Mouse (Mus musculus) thymus, adult 2 months (tissue): Measurements from ENCODE around the gene 4930444G20Rik. TPM values are rescaled to one million over a fixed set of nuclear protein-coding genes. Genes with fewer than 3 reads are reported as not detected.
"Not testable (repeated sequence)": the region's sequence is repeated elsewhere in the genome, so short reads cannot be mapped to it uniquely, and the experiment has no call there.

ENCODE experiments used
- DNase-seq: peaks from one replicate; pipeline ENCODE4 v3.0.0; 2021
- H3K27ac ChIP-seq: fragments of 200-500 bp; 2 replicates; pipeline ENCODE4 v1.5.1; 2012; ENCODE audit warnings: low read length, control low read depth; ENCODE audit not compliant: control insufficient read depth, insufficient read depth
- H3K27me3 ChIP-seq: fragments of 200-500 bp; 2 replicates; pipeline ENCODE4 v1.6.1; 2012; ENCODE audit warnings: mild to moderate bottlenecking, low read length, moderate library complexity, mixed read lengths; ENCODE audit not compliant: control insufficient read depth, insufficient read depth
- H3K36me3 ChIP-seq: fragments of 200-500 bp; 2 replicates; pipeline ENCODE4 v1.6.1; 2012; ENCODE audit warnings: mild to moderate bottlenecking, low read length, moderate library complexity; ENCODE audit not compliant: control insufficient read depth, insufficient read depth
- H3K4me1 ChIP-seq: fragments of 200-500 bp; replicated peaks from 2 replicates; pipeline ENCODE4 v1.6.1; 2012; ENCODE audit warnings: low read length; ENCODE audit not compliant: control insufficient read depth, insufficient read depth
- H3K4me3 ChIP-seq: fragments of 200-500 bp; 2 replicates; pipeline ENCODE4 v1.5.1; 2012; ENCODE audit warnings: mild to moderate bottlenecking, low read length, control low read depth, moderate library complexity; ENCODE audit not compliant: control insufficient read depth, insufficient read depth
- CTCF ChIP-seq: fragments of 200-500 bp; IDR thresholded peaks from 2 replicates; pipeline ENCODE4 v1.5.1; 2012; ENCODE audit warnings: mild to moderate bottlenecking, control low read depth, low read length, moderate library complexity, borderline replicate concordance; ENCODE audit not compliant: control insufficient read depth, poor library complexity, insufficient read depth; ENCODE audit errors: extremely low read depth
- POLR2A ChIP-seq: fragments of 200-500 bp; IDR thresholded peaks from 2 replicates; pipeline ENCODE4 v1.6.1; 2012; ENCODE audit warnings: mild to moderate bottlenecking, low read length, control low read depth, moderate library complexity; ENCODE audit not compliant: control insufficient read depth, poor library complexity, insufficient read depth; ENCODE audit errors: extremely low read depth
- WGBS: fragments of 180-500 bp; shearing (Covaris S2); methylation state at CpG from one replicate; pipeline ENCODE4 v1.1.7; 2018; 5-methylcytosine and 5-hydroxymethylcytosine counted together
- polyA plus RNA-seq: library from polyadenylated mRNA; depleted of rRNA; stranded (reverse); fragments of >200 nt; gene quantifications from 2 replicates; pipeline ENCODE4 v1.2.3, GENCODE M21; 2012; rRNA removed

The 4930444G20Rik gene
- polyA plus RNA-seq, result not detected in 2 replicates

GRCm38 (mm10) chr10:22067979-22068378, at the start of gene 4930444G20Rik:
TSS of gene 4930444G20Rik (minus strand) at chr10:22068079.
- not testable (repeated sequence) for DNase-seq, H3K27ac ChIP-seq, H3K36me3 ChIP-seq, H3K4me1 ChIP-seq, H3K4me3 ChIP-seq, H3K27me3 ChIP-seq
- 94% methylated on average over 7 of the region's 7 CpGs for WGBS

GRCm38 (mm10) chr10:22074531-22074930, 6.7 kb upstream of the 4930444G20Rik start:
- Histone ChIP-seq H3K27me3 (no peaks in the 10 kb centered on the region), H3K36me3 (no peaks in the 10 kb centered on the region), H3K4me3 (no peak overlapping the region), H3K4me1 (no peaks in the 10 kb centered on the region), H3K27ac (no peak overlapping the region)
- 67% methylated on average over 2 of the region's 2 CpGs for WGBS
- no peak for TF ChIP-seq POLR2A
- TF ChIP-seq CTCF, result no peak
- no peak for DNase-seq

- H3K27me3 ChIP-seq, result no peaks in the 10 kb centered on the region
- H3K27ac ChIP-seq, result no peak overlapping the region
- 85% methylated on average over 2 of the region's 2 CpGs for WGBS
- no peak for TF ChIP-seq CTCF
- H3K4me3 ChIP-seq, result no peak overlapping the region
- H3K4me1 ChIP-seq, result no peaks in the 10 kb centered on the region
- DNase-seq, result peak; percentile 25
- H3K36me3 ChIP-seq, result no peaks in the 10 kb centered on the region
These were observed 4.9 kb upstream of the 4930444G20Rik start for GRCm38 (mm10) chr10:22072739-22073138.

GRCm38 (mm10) chr10:22070576-22070975, 2.7 kb upstream of the 4930444G20Rik start:
- H3K27me3 ChIP-seq, result no peaks in the 10 kb centered on the region
- no peaks in the 10 kb centered on the region for H3K36me3 ChIP-seq
- no peak overlapping the region for H3K27ac ChIP-seq
- H3K4me3 ChIP-seq, result no peak overlapping the region
- 32% methylated on average over 4 of the region's 4 CpGs for WGBS
- DNase-seq, result no peak
- H3K4me1 ChIP-seq, result no peaks in the 10 kb centered on the region
- TF ChIP-seq CTCF (no peak), POLR2A (no peak)

GRCm38 (mm10) chr10:22070168-22070567, 2.3 kb upstream of the 4930444G20Rik start:
- no peak for TF ChIP-seq CTCF
- no peak for TF ChIP-seq POLR2A
- 84% methylated on average over 2 of the region's 2 CpGs for WGBS
- DNase-seq, result no peak
- Histone ChIP-seq H3K27me3 (no peaks in the 10 kb centered on the region), H3K4me3 (no peak overlapping the region), H3K27ac (no peak overlapping the region), H3K4me1 (no peaks in the 10 kb centered on the region), H3K36me3 (no peaks in the 10 kb centered on the region)

- Histone ChIP-seq H3K27ac (no peak overlapping the region), H3K27me3 (no peaks in the 10 kb centered on the region), H3K4me1 (peaks cover 13% of the 10 kb centered on the region), H3K36me3 (no peaks in the 10 kb centered on the region), H3K4me3 (no peak overlapping the region)
- no peak for DNase-seq
- 91% methylated on average over 2 of the region's 2 CpGs for WGBS
- no peak for TF ChIP-seq POLR2A
- TF ChIP-seq CTCF, result no peak
These were observed 8.5 kb downstream of the 4930444G20Rik start for GRCm38 (mm10) chr10:22059415-22059814.

GRCm38 (mm10) chr10:22059026-22059325, 8.9 kb downstream of the 4930444G20Rik start:
- Histone ChIP-seq H3K4me3 (peak overlapping the region; percentile 40), H3K27ac (no peak overlapping the region), H3K27me3 (no peaks in the 10 kb centered on the region), H3K36me3 (no peaks in the 10 kb centered on the region), H3K4me1 (peaks cover 13% of the 10 kb centered on the region)
- TF ChIP-seq POLR2A (no peak), CTCF (no peak)
- WGBS, result 30% methylated on average over 12 of the region's 12 CpGs
- DNase-seq, result no peak
